Mouse (Mus musculus) spleen, adult 10 weeks (tissue): ENCODE results near the gene Tpst2. TPM values are rescaled to one million over a fixed set of nuclear protein-coding genes. Genes with fewer than 3 reads are reported as not detected.

Experiments used
- polyA plus RNA-seq: library from polyadenylated mRNA; stranded (reverse); fragments of 350-450 nt; fragmentation: Illumina TruSeq; extraction: RNeasy Lipid Tissue Mini Kit (QIAGEN cat#74804); gene quantifications from one replicate; pipeline ENCODE4 v1.2.3, GENCODE M21; 2015; ENCODE audit warnings: low replicate concordance; ENCODE audit not compliant: insufficient read depth

Gene Tpst2
- polyA plus RNA-seq, result 60.5 TPM

GRCm38 (mm10) chr5:112276267-112276873 is at the start of gene Tpst2:
Gene Tpst2, plus strand, starts transcription at chr5:112276691.

DNA sequence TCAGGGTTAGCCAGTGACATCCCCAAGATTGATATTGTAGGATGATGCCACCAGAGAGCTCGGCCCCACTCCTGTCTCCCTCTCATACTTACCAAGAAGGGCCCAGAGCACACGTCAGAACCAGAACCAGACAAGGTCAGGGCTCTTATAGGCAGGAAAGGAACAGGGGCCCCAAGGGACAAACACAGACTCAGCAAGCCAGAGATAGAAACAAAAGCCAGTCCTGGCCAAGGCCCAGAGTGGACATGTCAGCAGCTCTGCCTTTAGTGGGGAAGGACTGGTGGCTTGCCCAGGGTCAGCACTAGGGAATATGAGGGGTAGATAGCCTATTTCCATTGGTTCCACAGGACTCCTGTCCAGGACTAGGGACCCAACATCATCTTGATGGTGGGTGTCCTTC is 24.1 kb upstream of the Tpst2 start, which contains the start of gene Cryba4:
Gene Cryba4 (minus strand): TSS at position 119 of the 400 bp plus-strand sequence.

DNA sequence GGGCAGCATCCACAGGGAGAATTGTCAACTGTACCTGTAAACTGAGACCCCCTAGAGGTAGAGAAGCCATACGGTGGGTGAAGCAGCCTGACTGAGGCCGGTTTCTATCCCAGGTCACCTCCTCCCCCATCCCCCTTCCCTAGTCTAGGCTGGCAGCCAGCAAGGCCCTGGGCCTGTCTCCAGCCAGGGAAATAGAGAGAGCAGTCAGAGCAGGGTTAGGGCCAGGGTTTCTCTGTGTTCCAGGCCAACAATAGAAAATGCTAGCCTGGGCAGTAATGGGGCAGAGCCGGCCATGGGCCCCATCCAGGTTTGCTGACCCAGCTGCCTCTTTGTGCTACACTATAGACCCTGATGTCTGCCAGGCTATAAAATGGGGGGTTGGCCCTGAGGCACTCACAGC is 21.1 kb upstream of the Tpst2 start, which contains the start of gene Crybb1:
Gene Crybb1 (plus strand): TSS at position 390 of the 400 bp plus-strand sequence.

DNA sequence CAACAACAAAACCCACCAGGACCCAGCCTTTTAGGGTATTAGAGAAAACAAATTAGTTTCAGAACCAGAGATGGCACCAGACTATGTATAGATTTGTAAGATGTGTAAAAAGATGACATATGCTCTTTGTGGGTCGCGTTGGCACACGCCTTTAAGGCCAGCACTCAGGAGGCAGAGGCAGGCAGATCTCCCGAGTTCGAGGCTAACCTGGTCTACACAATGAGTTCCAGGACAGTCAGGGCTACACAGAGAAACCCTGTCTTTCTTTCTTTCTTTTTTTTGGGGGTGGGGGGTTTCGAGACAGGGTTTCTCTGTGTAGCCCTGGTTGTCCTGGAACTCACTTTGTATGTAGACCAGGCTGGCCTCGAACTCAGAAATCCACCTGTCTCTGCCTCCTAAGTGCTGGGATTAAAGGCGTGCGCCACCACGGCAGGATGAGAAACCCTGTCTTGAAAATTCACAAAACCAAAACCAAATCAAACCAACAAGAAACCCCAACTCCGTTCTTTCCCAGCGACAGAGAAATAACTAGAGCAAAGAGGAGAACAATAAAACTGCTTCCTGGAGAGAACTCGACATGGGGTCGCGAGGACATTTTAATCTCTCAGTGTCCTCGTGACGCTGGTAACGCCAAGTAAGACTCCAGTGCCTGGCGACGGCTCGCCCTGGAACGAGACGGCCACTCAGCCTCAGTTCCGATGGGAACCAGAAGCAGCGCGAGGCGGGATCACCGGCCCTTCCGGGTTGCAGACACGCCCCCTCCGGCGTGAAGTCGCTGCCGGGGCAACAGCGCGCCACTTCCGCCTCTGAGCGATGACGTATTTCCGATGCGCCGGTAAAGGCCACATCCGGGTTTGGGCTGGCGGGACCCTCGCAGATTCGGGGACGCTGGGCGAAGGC is 49.3 kb downstream of the Tpst2 start, which contains the start of gene Tfip11:
Gene Tfip11 (plus strand): TSS at position 813 of the 900 bp plus-strand sequence.

DNA sequence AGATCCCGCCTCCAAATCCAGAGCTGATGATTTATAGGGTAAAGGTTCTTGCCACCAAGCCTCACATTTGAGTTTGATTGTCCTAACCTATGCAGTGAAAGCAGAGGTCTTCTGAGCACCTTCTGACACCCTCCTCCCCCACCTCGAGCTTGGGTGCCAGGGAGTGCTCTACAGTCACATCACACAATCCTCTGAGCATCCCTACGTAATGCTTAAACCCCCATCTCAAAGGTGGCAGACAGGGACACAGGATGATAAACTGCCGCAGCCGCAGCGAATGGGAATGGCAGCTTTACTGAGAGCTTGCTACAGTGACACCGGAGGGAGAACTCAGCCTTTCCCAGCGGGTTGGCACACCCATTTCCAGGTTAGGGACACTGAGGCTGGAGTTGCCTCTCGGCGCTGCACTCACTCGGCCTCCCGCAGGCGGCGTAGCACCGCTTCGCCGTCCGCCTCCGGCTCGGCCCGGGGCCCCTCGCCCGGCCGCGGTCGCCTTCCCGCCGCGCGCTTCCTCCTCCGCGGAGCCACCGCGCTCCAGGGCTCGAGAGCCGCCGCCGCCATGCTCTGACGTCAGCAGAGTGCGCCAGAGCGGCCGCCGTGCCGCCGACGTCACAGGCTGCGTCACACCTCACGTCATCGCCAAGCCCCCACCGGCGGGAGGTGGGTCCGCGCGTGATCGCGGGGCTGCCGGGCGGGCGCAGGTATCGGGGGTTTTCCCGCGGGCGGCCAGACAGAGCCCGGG is 66.1 kb downstream of the Tpst2 start, which contains the start of the genes Srrd and Hps4:
Gene Srrd (minus strand): TSS at position 578 of the 742 bp plus-strand sequence.
Gene Hps4 (plus strand): TSS at position 621 of the 742 bp plus-strand sequence.

GRCm38 (mm10) chr5:112355910-112356309 is 79.4 kb downstream of the Tpst2 start, which contains the start of gene Gm6583:
Gene Gm6583, minus strand, starts transcription at chr5:112356033.

Other genes with a start within 250 kb of the Tpst2 start
- gene Cryba4, start 24.2 kb upstream of the Tpst2 start, polyA plus RNA-seq, result not detected
- not detected for gene Crybb1, start 20.9 kb upstream of the Tpst2 start, polyA plus RNA-seq
- 19.0 TPM for gene Tfip11, start 49.7 kb downstream of the Tpst2 start, polyA plus RNA-seq
- gene Srrd, start 66.3 kb downstream of the Tpst2 start, polyA plus RNA-seq, result 11.9 TPM
- 20.8 TPM for gene Hps4, start 66.4 kb downstream of the Tpst2 start, polyA plus RNA-seq
- gene Gm6583, start 79.3 kb downstream of the Tpst2 start, polyA plus RNA-seq, result not detected
- gene Asphd2, start 118.2 kb downstream of the Tpst2 start, polyA plus RNA-seq, result not detected
- not detected for gene Gm6588, start 172.7 kb downstream of the Tpst2 start, polyA plus RNA-seq